Comparison of ENCODE assay signal across 9 mouse cellular contexts in genomic region chr5:143299686-143300085, GRCm38 (mm10). TPM values are rescaled to one million over a fixed set of nuclear protein-coding genes. Genes with fewer than 3 reads are reported as not detected.
DNase-seq lines count a peak whose midpoint lies in the region; ATAC-seq lines count a peak whose summit lies in the region.
"Had no signal": no experiment of that assay in that cellular context is flagged by ENCODE, and none has a peak within 500 bp of the region (broad histone marks: within the 10 kb centered on the region; RNA-seq: fewer than 3 reads in every experiment).

No protein-coding gene starts in this region.

- DNase-seq in hindbrain, embryonic 11.5 days (ENCODE audit: low spot score), result peak; percentile 70
- DNase-seq in A20 (ENCODE audit: low read depth, low spot score) (peak; percentile 55), NIH3T3 (ENCODE audit: low read depth) (peak; percentile 59)
- peak; percentile 61 to 66 for DNase-seq in cerebellum, postnatal 36 days
- DNase-seq in left cerebral cortex, postnatal 36 days (ENCODE audit: low spot score in 2 of 2), result peak; percentile 54 to 62
- peak; percentile 75 for DNase-seq in right cerebral cortex, postnatal 4 days
- DNase-seq in heart, embryonic 10.5 days (ENCODE audit: low spot score), result no peak

- no peaks in the 10 kb centered on the region for H3K4me1 ChIP-seq in hindbrain, embryonic 11.5 days (replicated peaks; ENCODE audit: control insufficient read depth, insufficient read depth, low read length)
- H3K4me1 ChIP-seq in hindbrain, embryonic 13.5 days (replicated peaks), result peaks cover 5% of the 10 kb centered on the region
- peaks cover 15% of the 10 kb centered on the region for H3K4me1 ChIP-seq in heart, embryonic 10.5 days
- H3K4me1 ChIP-seq: embryonic facial prominence, embryonic 13.5 days had no signal

- no peak overlapping the region for H3K4me2 ChIP-seq in hindbrain, embryonic 11.5 days (replicated peaks; ENCODE audit: low read depth, low read length)
- H3K4me2 ChIP-seq in hindbrain, embryonic 13.5 days, result no peak overlapping the region
- H3K4me2 ChIP-seq: embryonic facial prominence, embryonic 13.5 days had no signal

- H3K9me3 ChIP-seq in hindbrain, embryonic 11.5 days (ENCODE audit: control insufficient read depth, low read length), result no peaks in the 10 kb centered on the region
- no peaks in the 10 kb centered on the region for H3K9me3 ChIP-seq in hindbrain, embryonic 13.5 days
- H3K9me3 ChIP-seq in heart, embryonic 10.5 days, result no peaks in the 10 kb centered on the region
- H3K9me3 ChIP-seq: embryonic facial prominence, embryonic 13.5 days had no signal

- ATAC-seq in hindbrain, embryonic 11.5 days (ENCODE audit: low FRiP score), result no peak
- no peak for ATAC-seq in hindbrain, embryonic 13.5 days (ENCODE audit: low FRiP score)

- H3K36me3 ChIP-seq in hindbrain, embryonic 11.5 days (ENCODE audit: control insufficient read depth, insufficient read depth, low read length), result peaks cover 24% of the 10 kb centered on the region
- peaks cover 66% of the 10 kb centered on the region for H3K36me3 ChIP-seq in hindbrain, embryonic 13.5 days
- H3K36me3 ChIP-seq in heart, embryonic 10.5 days, result peaks cover 62% of the 10 kb centered on the region

- H3K9ac ChIP-seq in hindbrain, embryonic 11.5 days (ENCODE audit: low read depth, low read length), result no peak overlapping the region
- no peak overlapping the region for H3K9ac ChIP-seq in hindbrain, embryonic 13.5 days
- H3K9ac ChIP-seq: embryonic facial prominence, embryonic 13.5 days had no signal

- no peaks in the 10 kb centered on the region for H3K27me3 ChIP-seq in hindbrain, embryonic 11.5 days (ENCODE audit: control insufficient read depth, insufficient read depth, low read length)
- peaks cover 5% of the 10 kb centered on the region for H3K27me3 ChIP-seq in hindbrain, embryonic 13.5 days
- H3K27me3 ChIP-seq in heart, embryonic 10.5 days (ENCODE audit: insufficient read depth, poor library complexity, severe bottlenecking), result peaks cover 7% of the 10 kb centered on the region

- 95% methylated on average over 4 of the region's 4 CpGs for WGBS in hindbrain, embryonic 11.5 days
- 88% methylated on average over 4 of the region's 4 CpGs for WGBS in hindbrain, embryonic 13.5 days
- 92% methylated on average over 4 of the region's 4 CpGs for WGBS in heart, embryonic 10.5 days

- H3K4me3 ChIP-seq in hindbrain, embryonic 11.5 days (ENCODE audit: low read depth, low read length), result no peak overlapping the region
- no peak overlapping the region for H3K4me3 ChIP-seq in hindbrain, embryonic 13.5 days
- H3K4me3 ChIP-seq in heart, embryonic 10.5 days, result no peak overlapping the region
- H3K4me3 ChIP-seq: embryonic facial prominence, embryonic 13.5 days had no signal

- intact Hi-C loops in left cerebral cortex, postnatal 36 days (cut with DNase I), result loop anchor here (5.0 kb wide), 1 partner anchor 42 kb away; no protein-coding TSS in a partner anchor

- H3K27ac ChIP-seq in hindbrain, embryonic 11.5 days (ENCODE audit: low read depth, low read length), result no peak overlapping the region
- no peak overlapping the region for H3K27ac ChIP-seq in hindbrain, embryonic 13.5 days
- no peak overlapping the region for H3K27ac ChIP-seq in heart, embryonic 10.5 days
- H3K27ac ChIP-seq: embryonic facial prominence, embryonic 13.5 days had no signal

RNA-seq across cellular contexts. Expression of gene Zfp853, which starts 6.3 kb away (rescaled TPM):
- polyA plus RNA-seq in hindbrain, embryonic 11.5 days (2014; fragmentation: Nextera tagmentation; extraction: Ambion mirVana), result not detected in 2 replicates
- polyA plus RNA-seq in hindbrain, embryonic 13.5 days (2015; fragmentation: Nextera tagmentation; extraction: Ambion mirVana), result 0.18 TPM in 1 of 2 replicates, not detected in the other
- total RNA-seq in left cerebral cortex, postnatal 36 days (2021), result 1 to 10 TPM; 6.4 to 7.3 TPM
- not detected in 2 replicates for polyA plus RNA-seq in heart, embryonic 10.5 days (2016; fragmentation: Nextera tagmentation; extraction: Ambion mirVana)

RNA-seq across cellular contexts. Expression of gene E130309D02Rik, which starts 15.5 kb away (rescaled TPM):
- polyA plus RNA-seq in hindbrain, embryonic 11.5 days (2014; fragmentation: Nextera tagmentation; extraction: Ambion mirVana), result 34.1 and 42.9 TPM in 2 replicates
- polyA plus RNA-seq in hindbrain, embryonic 13.5 days (2015; fragmentation: Nextera tagmentation; extraction: Ambion mirVana), result 34.8 and 36.2 TPM in 2 replicates
- 10 to 100 TPM; 24.8 to 27.9 TPM for total RNA-seq in left cerebral cortex, postnatal 36 days (2021)
- 35.0 and 46.1 TPM in 2 replicates for polyA plus RNA-seq in heart, embryonic 10.5 days (2016; fragmentation: Nextera tagmentation; extraction: Ambion mirVana)

RNA-seq across cellular contexts. Expression of gene Zdhhc4, which starts 29.4 kb away (rescaled TPM):
- polyA plus RNA-seq in hindbrain, embryonic 11.5 days (2014; fragmentation: Nextera tagmentation; extraction: Ambion mirVana), result 75.1 and 80.2 TPM in 2 replicates
- 75.4 and 82.7 TPM in 2 replicates for polyA plus RNA-seq in hindbrain, embryonic 13.5 days (2015; fragmentation: Nextera tagmentation; extraction: Ambion mirVana)
- total RNA-seq in left cerebral cortex, postnatal 36 days (2021), result 10 to 100 TPM; 38.6 to 46.2 TPM
- 55.5 and 58.6 TPM in 2 replicates for polyA plus RNA-seq in heart, embryonic 10.5 days (2016; fragmentation: Nextera tagmentation; extraction: Ambion mirVana)

RNA-seq across cellular contexts. Expression of gene Zfp316, which starts 29.9 kb away (rescaled TPM):
- polyA plus RNA-seq in hindbrain, embryonic 11.5 days (2014; fragmentation: Nextera tagmentation; extraction: Ambion mirVana), result 3.4 and 3.6 TPM in 2 replicates
- 9.0 and 9.4 TPM in 2 replicates for polyA plus RNA-seq in hindbrain, embryonic 13.5 days (2015; fragmentation: Nextera tagmentation; extraction: Ambion mirVana)
- 10 to 100 TPM; 21.3 to 26.9 TPM for total RNA-seq in left cerebral cortex, postnatal 36 days (2021)
- polyA plus RNA-seq in heart, embryonic 10.5 days (2016; fragmentation: Nextera tagmentation; extraction: Ambion mirVana), result 2.1 and 2.6 TPM in 2 replicates

RNA-seq across cellular contexts. Expression of gene Grid2ip, which starts 57.5 kb away (rescaled TPM):
- 0.42 and 0.49 TPM in 2 replicates for polyA plus RNA-seq in hindbrain, embryonic 11.5 days (2014; fragmentation: Nextera tagmentation; extraction: Ambion mirVana)
- 0.45 and 0.47 TPM in 2 replicates for polyA plus RNA-seq in hindbrain, embryonic 13.5 days (2015; fragmentation: Nextera tagmentation; extraction: Ambion mirVana)
- 1 to 10 TPM; 1.5 to 2.7 TPM for total RNA-seq in left cerebral cortex, postnatal 36 days (2021)
- 0.51 and 0.55 TPM in 2 replicates for polyA plus RNA-seq in heart, embryonic 10.5 days (2016; fragmentation: Nextera tagmentation; extraction: Ambion mirVana)
